Mouse (Mus musculus) R1 (cell line): ENCODE measurements around the gene Vmn2r3.

Source experiments
- DNase-seq: peaks from one replicate; pipeline ENCODE4 v3.0.0-alpha.2; 2018; ENCODE audit warnings: low read depth, low spot score

The Vmn2r3 gene

GRCm38 (mm10) chr3:64289609-64290008 lies at the start of gene Vmn2r3:
Gene Vmn2r3 (minus strand): TSS chr3:64289709.
- DNase-seq, result no peak

GRCm38 (mm10) chr3:64332548-64332947 lies 43.0 kb upstream of the Vmn2r3 start:
- peak; percentile 46 for DNase-seq

GRCm38 (mm10) chr3:64321824-64322223 lies 32.3 kb upstream of the Vmn2r3 start:
- peak; percentile 99 for DNase-seq

GRCm38 (mm10) chr3:64306799-64307198 lies 17.3 kb upstream of the Vmn2r3 start:
- DNase-seq, result no peak

- peak; percentile 94 for DNase-seq
These were observed 23.8 kb downstream of the Vmn2r3 start for GRCm38 (mm10) chr3:64265762-64266112.

GRCm38 (mm10) chr3:64265056-64265761 lies 24.3 kb downstream of the Vmn2r3 start:
- DNase-seq, result peak; percentile 84

- no peak for DNase-seq
These were observed 29.9 kb downstream of the Vmn2r3 start for GRCm38 (mm10) chr3:64259582-64259981.

- DNase-seq, result no peak
These were observed 37.9 kb downstream of the Vmn2r3 start for GRCm38 (mm10) chr3:64251646-64252045.

- DNase-seq, result peak; percentile 68
These were observed 39.0 kb downstream of the Vmn2r3 start for GRCm38 (mm10) chr3:64250461-64250860.

GRCm38 (mm10) chr3:64235459-64235858 lies 54.0 kb downstream of the Vmn2r3 start:
- peak; percentile 52 for DNase-seq

GRCm38 (mm10) chr3:64233655-64234054 lies 55.9 kb downstream of the Vmn2r3 start:
- DNase-seq, result peak; percentile 54

GRCm38 (mm10) chr3:64227243-64227642 lies 62.3 kb downstream of the Vmn2r3 start:
- no peak for DNase-seq
